Mouse (Mus musculus): ENCODE measurements at regions not wholly inside any gene's neighbourhood (a gene's known extent, or its start where the extent isn't known, plus 50 kb on each side); places are given as distances from the start of the nearest gene placed in this dataset.
A peak's percentile ranks its signal among the peaks of the same experiment; 100 is the strongest.
"Not testable (repeated sequence)": the region's sequence is repeated elsewhere in the genome, so short reads cannot be mapped to it uniquely, and the experiment has no call there.

DNA sequence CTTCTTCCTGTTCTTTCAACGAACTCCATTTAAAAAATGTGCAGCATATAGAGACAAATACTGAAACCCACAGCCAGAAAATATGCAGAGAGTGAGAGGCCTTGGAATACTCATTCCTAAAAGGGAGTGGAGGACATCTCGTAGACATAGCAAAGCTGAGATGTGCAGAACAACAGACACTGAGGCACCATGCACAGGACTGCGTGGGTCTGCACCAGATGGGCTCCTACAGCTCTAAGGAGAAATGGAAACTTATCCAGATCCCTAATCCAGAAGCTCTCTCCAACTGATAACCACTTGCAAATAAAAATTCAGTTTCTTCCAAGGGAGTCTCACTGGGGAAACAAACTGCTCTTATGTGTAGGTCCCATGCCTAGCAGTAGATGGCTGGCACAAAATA, 101.6 kb downstream of the Slc25a24 start:
- no peak for DNase-seq

DNA sequence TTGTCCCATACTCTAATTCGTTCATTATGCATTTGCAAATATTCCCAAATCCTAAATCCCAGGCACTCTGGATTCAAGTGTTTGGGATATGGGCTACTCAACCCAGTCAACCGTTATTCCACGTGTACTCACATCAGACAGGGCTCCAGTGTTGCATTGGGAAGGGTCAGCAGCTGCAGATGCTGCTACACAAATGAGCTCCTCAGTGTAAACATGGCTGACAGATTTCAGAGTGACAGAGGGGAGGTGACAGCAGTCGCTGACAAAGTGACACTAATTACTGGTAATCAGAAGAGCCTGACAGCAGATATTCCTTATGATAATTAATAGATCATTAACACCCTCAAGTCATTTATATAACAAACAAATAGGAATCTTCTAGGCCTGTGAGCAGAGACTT, 106.2 kb upstream of the Vav3 start:
- no peak for DNase-seq

DNA sequence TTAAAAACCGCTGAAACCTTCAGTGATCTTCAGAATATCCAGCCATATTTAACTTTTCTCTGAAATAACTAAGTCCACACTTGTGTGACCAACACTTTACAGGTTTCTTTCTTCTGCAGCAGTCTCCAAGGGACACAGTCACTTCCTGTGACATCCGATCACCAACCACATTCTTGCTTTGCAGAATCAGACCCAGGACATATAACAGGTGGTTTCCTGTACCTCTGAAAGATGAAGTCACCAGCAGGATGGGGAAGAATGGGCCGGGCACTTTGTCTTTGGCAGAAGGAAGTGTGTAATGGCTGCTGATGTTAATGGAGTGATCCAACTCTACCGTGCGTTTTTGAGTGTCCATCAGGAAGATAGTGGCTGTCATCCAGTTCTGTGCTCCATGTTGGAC, 103.5 kb upstream of the Vav3 start:
- DNase-seq: no peak

DNA sequence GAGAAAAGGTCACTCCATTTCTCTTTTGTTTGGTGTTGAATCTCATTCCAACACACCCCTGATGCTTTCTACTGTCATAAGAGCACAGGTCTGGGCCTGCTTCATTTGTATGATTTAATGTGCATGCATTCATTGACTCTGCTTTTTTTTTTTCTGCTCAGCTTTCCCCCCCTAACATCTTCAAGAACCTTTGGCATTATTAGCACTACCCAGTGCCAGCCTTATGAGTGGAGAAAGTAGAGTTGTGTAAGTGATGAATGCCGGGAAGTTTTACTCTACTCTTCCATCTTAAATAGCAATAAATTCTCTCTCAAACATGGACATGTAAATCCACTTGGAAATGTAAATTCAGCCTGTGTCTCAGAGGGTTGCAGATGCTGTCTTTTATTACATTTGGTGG, 97.0 kb upstream of the Vav3 start:
- no peak for DNase-seq

DNA sequence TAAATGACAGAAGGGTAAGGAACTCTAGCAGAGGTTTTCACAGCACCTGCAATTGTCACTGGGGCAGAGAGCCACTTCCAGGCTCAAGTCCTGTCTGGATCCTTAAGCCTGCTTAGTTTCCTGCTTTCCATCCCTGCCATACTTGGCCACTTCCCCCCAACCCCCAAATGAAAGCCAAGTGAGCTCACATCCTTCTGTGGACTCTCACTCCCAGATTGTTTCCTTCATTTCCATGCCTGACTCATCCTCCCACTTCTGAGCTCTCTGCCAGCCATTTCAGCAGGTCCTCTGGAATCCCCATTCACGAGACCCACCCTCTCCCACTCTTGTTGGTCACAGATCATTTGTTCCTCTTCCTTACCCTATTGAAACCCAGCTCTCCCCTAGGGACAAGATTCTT, 91.7 kb upstream of the Vav3 start:
- DNase-seq: no peak

DNA sequence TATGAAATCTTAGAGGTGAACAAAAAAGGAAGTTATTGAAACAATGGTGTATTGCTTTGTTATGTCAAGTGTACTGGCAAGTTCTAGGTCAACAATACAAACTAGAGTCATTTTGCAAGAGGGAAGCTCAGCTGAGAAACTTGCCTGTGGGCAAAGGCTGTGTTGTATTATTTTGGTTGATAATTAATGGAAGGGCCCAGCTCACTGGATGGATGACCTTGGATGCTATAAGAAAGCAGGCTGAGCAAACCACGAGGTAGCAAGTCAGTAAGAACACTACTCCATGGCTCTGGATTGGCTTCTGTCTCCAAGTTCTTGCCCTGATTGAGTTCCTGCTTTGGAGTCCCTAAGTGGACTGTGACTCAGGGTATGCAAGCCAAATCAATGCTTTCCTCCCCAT, 91.1 kb upstream of the Vav3 start:
- DNase-seq: no peak

DNA sequence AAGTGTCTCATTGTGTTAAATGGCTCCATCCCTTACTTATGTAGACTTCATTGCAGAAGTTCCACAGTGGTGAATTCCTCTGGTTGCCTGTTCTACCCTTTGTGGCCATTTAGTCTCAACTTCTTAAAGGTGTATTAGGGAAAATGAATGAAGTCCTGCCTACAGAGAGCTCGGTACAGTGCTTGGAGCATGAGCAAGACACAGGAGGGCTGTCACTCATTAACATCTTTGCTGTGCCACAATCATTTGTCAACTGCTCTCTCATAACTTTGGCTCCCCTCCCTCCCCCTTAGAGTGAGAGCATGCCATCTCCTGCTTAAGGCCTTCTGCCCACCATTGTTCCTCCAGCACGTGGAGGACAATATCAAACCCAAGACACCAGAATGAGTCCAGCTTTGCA, 90.5 kb upstream of the Vav3 start:
- no peak for DNase-seq

DNA sequence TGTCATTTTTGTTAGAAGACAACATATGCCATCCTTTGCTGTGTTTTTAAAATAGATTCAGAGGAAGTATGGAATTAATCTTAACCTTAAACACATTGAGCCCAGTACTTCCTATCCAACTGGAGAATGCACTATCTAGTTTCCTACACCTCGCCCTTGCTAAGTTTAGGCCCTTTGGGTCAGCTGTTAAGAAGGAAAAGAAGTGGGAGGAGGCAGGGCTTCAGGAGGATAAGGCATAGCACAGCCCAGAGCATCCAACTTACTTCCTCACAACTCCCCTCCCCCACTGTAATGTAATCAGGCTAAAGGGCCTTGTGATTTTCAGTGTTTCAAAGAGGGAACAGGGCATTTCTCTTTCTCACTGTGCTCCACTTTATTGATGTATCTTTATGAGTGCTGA, 88.7 kb upstream of the Vav3 start:
- no peak for DNase-seq

DNA sequence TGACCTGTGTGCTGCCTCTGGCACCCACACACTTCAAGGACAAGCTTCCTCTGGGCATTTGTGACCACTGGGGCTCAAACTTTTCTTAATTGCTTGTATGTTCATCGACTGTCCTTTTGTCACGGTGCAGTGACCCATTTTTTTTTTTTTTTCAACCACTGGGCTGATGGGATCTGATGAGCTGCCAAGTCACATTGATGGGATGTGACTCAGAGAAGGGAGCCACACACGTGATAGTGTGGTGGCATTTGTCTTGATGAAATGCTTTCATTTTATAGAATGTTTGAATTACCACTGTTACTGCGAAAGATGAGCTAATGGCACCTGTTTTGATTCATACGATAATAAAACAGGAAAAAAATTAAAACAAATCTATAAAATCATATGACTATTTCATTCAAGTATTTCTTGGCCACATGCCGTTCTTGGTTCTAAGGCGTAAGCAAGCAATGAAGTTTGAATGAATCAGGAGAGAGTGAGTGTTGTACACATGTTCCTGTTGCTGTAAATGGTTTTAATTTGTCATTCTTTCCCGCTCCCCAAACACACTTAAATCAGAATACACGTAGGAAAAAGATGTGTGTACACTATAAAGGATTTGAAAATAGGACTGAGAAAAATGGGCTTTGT, 86.3 kb upstream of the Vav3 start:
- no peak for DNase-seq

DNA sequence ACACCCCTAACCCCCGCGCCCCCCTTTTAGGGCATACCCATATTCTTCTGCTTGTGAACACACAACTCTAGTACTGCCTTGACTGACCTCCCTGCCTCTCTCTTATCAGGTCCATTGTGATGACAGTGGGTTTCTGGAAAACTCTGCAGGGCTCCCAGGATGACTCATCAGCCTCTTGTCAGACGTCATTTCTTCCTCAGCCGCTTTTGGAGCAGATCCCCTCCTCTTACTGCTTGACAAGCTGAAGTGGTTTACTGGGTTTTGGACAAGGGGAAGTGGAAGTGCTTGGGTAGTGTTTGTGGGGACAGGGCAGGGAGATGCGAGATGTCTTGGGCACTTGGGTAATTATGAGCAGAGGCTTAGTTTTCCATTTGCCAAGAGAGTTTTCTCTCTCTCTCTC, 85.5 kb upstream of the Vav3 start:
- DNase-seq: peak; percentile 8

DNA sequence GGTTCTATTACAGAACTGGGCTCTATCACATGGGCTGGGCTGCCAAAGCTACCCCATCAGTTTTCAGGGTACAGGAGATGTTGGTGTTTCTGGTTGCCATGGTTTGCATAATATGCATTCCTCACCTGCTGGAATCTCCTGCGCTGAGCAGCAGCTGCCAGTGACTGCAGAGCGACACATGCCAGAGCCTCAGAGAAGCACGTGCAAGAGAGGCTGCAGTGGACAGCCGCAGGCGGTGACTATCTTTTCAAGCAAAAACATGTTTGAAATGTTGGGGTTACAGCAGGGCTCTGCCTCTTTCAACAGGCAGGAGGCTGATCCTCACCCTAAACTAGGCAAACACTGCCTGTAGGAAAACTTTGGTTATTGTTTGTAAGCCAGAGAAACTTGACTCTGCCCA, 83.7 kb upstream of the Vav3 start:
- no peak for DNase-seq

DNA sequence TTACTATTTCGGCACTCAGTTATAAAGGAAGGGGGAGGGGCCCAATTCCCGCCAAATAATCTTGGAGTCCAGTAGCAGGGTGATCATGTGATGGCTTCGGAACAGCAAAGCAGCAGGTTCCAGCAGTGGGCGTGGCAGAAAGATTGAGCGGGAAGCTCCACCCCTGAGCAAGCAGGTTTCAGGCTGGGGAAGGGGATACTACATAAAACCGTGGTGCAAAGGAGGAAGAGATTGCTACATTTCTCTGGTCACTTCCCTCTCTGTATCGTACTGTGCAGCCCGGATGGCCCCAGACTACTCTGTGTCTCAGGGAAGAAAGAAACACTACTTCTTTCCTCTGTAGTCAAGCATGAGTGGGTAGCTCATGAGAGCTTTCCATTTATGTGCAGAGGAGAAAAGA, 73.5 kb upstream of the Vav3 start:
- not testable (repeated sequence) for DNase-seq

DNA sequence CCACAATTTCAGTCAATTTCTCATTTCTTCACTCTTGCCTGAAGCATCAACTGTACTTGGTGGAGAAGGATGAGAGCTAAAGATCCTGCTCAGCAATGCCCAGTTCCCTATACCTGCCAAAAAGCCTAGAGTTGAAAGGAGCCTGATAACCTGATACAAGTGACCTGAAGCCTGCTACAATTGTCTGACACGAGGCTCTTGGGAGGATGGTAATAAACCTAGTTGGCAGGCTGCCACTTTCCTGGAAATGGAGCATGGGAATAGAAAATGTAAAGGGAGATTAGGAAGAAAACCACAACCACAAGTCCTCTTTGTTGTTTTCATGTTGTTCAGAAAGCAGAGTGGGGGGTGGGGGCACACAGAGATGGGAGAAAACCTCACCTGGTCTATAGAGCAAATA, 69.7 kb upstream of the Vav3 start:
- DNase-seq: no peak

DNA sequence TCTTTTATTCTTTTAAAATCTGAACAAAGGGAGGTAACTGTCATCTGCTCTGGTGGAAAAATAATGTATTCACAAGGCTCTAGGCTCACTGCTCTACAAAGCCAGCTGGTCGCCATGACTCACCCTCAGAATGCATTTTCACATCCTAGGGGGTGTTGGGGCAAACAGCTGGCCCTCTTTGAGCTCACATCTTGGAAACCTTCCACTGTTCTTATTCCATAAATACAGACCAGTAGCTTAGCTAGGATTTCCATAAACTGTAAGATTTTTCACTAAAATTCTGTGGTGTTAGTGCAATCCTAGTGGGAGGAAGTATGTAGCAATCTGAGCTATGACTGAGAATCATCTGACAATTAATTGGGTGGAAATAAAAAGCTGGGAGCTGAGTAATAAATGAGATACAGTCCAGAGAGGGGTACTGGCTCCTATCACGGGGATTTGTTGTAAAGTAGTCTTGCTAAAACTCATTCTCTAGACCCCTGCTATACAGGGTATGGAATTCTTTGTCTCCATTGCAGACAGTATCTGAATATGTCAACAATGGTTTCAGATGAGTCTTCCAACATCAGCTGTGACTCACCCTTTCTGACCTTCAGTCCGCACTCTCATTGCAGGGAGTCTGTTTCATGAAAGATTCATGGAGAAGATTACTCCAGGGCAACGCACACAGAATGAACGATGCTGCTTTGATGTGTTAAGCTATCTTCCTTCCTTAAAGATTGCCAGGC, 67.2 kb upstream of the Vav3 start:
- no peak for DNase-seq

DNA sequence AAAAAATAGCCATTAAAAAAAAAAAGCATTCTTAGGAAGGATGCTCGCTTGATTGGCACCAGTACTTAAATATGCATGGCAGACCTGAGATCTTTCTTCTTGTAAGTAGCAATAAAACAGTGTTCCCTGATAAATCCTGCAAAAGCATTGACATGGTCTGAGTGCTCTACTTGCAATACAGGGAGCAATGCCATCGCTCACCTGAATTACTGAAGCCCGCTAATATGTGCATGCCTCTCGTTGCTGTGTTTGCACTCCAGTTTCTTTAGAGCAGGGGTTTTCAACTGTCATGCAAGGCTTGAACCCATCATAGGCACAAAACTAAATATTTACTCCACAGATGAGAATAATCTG, 66.7 kb upstream of the Vav3 start:
- no peak for DNase-seq

DNA sequence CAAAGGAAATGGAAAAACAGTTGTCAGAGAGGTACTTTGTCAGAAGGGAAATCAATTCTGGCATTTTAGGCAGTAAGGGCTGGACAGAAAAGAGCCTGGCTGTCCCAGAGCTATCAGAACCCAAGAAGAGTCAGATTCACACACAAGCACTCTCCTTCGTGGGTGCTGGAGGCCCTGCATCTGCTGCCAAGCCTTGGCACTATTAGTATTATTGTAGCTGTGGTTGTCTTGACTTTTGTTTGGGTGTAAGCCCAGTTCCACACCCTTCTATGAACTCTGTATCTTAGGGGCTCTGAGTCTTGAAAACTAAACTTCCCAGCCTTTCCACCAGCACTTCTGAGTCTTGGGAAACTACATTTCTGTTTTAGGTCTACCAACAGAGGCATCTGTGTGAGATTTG, 61.4 kb upstream of the Vav3 start:
- no peak for DNase-seq

DNA sequence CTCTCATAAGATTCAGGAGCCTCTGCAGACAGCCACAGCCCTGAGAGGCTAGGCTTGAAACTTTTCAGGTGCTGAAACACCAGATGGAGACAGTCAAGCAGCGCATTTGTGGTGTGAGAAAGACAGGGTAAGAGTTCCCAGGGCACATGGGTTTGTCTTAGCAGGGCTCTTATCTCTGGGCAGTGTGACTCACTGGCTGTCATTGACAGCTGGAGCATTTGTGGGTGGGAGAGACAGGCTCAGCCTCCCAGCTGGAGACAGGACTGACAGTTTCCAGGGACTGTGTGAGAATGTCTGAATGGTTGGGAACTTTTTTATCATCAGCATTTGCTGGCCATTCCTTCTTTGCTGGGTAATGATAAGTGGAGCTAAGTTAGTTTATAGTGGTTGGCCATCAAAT, 53.9 kb upstream of the Vav3 start:
- no peak for DNase-seq
